Mouse (Mus musculus) cerebellum, adult 2 months (tissue): ENCODE data around the gene Tcf20.

Experiments used
- CTCF ChIP-seq: fragments of 200-500 bp; IDR thresholded peaks from 2 replicates; pipeline ENCODE4 v1.5.1; 2011; ENCODE audit warnings: low read depth, mild to moderate bottlenecking, control low read depth, low read length, moderate library complexity, borderline replicate concordance; ENCODE audit not compliant: insufficient read depth
- POLR2A ChIP-seq: fragments of 200-500 bp; IDR thresholded peaks from 2 replicates; pipeline ENCODE4 v1.6.1; 2011; ENCODE audit warnings: low read length, control low read depth, borderline replicate concordance; ENCODE audit not compliant: insufficient read depth

- no peak for TF ChIP-seq CTCF
- TF ChIP-seq POLR2A = no peak
Measured at GRCm38 (mm10) chr15:82856065-82856464, 131.6 kb downstream of the Tcf20 start.
